Mouse (Mus musculus): ENCODE data around the gene 2310057J18Rik. TPM values are rescaled to one million over a fixed set of nuclear protein-coding genes. Genes with fewer than 3 reads are reported as not detected.
"Not testable (repeated sequence)": the region's sequence is repeated elsewhere in the genome, so short reads cannot be mapped to it uniquely, and the experiment has no call there.

The 2310057J18Rik gene
- not detected in 2 replicates for polyA plus RNA-seq (2014; fragmentation: Nextera tagmentation; extraction: Ambion mirVana)

GRCm38 (mm10) chr10:28986203-28986602 lies at the start of gene 2310057J18Rik:
Gene 2310057J18Rik (minus strand): TSS chr10:28986303.
- no peak within 1 kb of the TSS for H3K27ac ChIP-seq (replicated peaks in 1 of 2; ENCODE audit: control insufficient read depth in 1 of 2, insufficient read depth in 1 of 2, low read depth in 2 of 2, low read length in 2 of 2)
- no peak within 1 kb of the TSS for H3K9ac ChIP-seq (ENCODE audit: low read length)
- no peaks in the 10 kb centered on the region for H3K9me3 ChIP-seq (ENCODE audit: control insufficient read depth, low read length)
- no peak within 1 kb of the TSS for H3K4me3 ChIP-seq (ENCODE audit: control insufficient read depth in 1 of 2, insufficient read depth in 1 of 2, low read depth in 1 of 2, low read length in 2 of 2)
- WGBS, result 80% methylated on average over 3 of the region's 3 CpGs
- no peaks in the 10 kb centered on the region for H3K27me3 ChIP-seq (ENCODE audit: control insufficient read depth, insufficient read depth, low read length)
- no peak for ATAC-seq (ENCODE audit: insufficient number of reproducible peaks, insufficient read depth, low FRiP score, low read depth)
- no peaks in the 10 kb centered on the region for H3K4me1 ChIP-seq (ENCODE audit: control insufficient read depth in 2 of 2, insufficient read depth in 2 of 2, low read length in 2 of 2)
- no peaks in the 10 kb centered on the region for H3K36me3 ChIP-seq (ENCODE audit: control insufficient read depth, insufficient read depth, low read length)
- no peak within 1 kb of the TSS for H3K4me2 ChIP-seq (ENCODE audit: low read length)

GRCm38 (mm10) chr10:29029960-29030359 lies 43.9 kb upstream of the 2310057J18Rik start:
- not testable (repeated sequence) for H3K36me3 ChIP-seq (ENCODE audit: control insufficient read depth, insufficient read depth, low read length); H3K9me3 ChIP-seq (ENCODE audit: control insufficient read depth, low read length); H3K4me3 ChIP-seq (ENCODE audit: control insufficient read depth in 1 of 2, insufficient read depth in 1 of 2, low read depth in 1 of 2, low read length in 2 of 2); ATAC-seq (ENCODE audit: insufficient number of reproducible peaks, insufficient read depth, low FRiP score, low read depth); H3K27ac ChIP-seq (replicated peaks in 1 of 2; ENCODE audit: control insufficient read depth in 1 of 2, insufficient read depth in 1 of 2, low read depth in 2 of 2, low read length in 2 of 2); H3K9ac ChIP-seq (ENCODE audit: low read length); H3K4me2 ChIP-seq (ENCODE audit: low read length); H3K4me1 ChIP-seq (ENCODE audit: control insufficient read depth in 2 of 2, insufficient read depth in 2 of 2, low read length in 2 of 2); H3K27me3 ChIP-seq (ENCODE audit: control insufficient read depth, insufficient read depth, low read length)
- 93% methylated on average over 8 of the region's 20 CpGs for WGBS

- Histone ChIP-seq H3K36me3 (ENCODE audit: control insufficient read depth, insufficient read depth, low read length) (no peaks in the 10 kb centered on the region), H3K4me3 (ENCODE audit: control insufficient read depth in 1 of 2, insufficient read depth in 1 of 2, low read depth in 1 of 2, low read length in 2 of 2) (no peak overlapping the region), H3K4me1 (ENCODE audit: control insufficient read depth in 2 of 2, insufficient read depth in 2 of 2, low read length in 2 of 2) (no peaks in the 10 kb centered on the region), H3K27me3 (ENCODE audit: control insufficient read depth, insufficient read depth, low read length) (no peaks in the 10 kb centered on the region), H3K9me3 (ENCODE audit: control insufficient read depth, low read length) (no peaks in the 10 kb centered on the region), H3K4me2 (ENCODE audit: low read length) (no peak overlapping the region), H3K9ac (ENCODE audit: low read length) (no peak overlapping the region), H3K27ac (replicated peaks in 1 of 2; ENCODE audit: control insufficient read depth in 1 of 2, insufficient read depth in 1 of 2, low read depth in 2 of 2, low read length in 2 of 2) (no peak overlapping the region)
- WGBS, result 80% methylated on average over 7 of the region's 7 CpGs
- no peak for ATAC-seq (ENCODE audit: insufficient number of reproducible peaks, insufficient read depth, low FRiP score, low read depth)
Observed at GRCm38 (mm10) chr10:29019496-29020270, 33.6 kb upstream of the 2310057J18Rik start.

DNA sequence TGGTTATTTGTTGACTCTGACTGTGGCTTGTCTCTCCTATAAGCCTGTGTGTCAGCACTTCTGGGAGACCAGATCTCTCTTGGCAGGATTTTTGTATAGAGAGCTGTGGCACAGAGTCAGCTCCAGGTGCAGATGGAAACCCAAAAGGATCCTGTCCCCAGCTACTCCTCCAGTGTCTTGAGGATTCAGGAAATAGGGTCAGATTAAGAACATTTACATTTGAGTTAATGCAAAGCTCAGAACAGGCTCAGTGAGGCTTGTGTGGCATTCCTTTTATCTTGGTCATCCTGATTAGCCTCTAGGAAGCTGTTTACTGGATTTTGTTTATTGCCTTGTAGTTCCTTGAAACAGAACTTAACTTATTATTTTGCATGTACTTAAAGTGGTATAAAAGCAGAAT lies 11.7 kb upstream of the 2310057J18Rik start:
- no peaks in the 10 kb centered on the region for H3K4me1 ChIP-seq (ENCODE audit: control insufficient read depth in 2 of 2, insufficient read depth in 2 of 2, low read length in 2 of 2)
- H3K9me3 ChIP-seq (ENCODE audit: control insufficient read depth, low read length), result no peaks in the 10 kb centered on the region
- no peaks in the 10 kb centered on the region for H3K36me3 ChIP-seq (ENCODE audit: control insufficient read depth, insufficient read depth, low read length)
- no peak overlapping the region for H3K9ac ChIP-seq (ENCODE audit: low read length)
- no peak overlapping the region for H3K4me2 ChIP-seq (ENCODE audit: low read length)
- no peak for ATAC-seq (ENCODE audit: insufficient number of reproducible peaks, insufficient read depth, low FRiP score, low read depth)
- H3K27me3 ChIP-seq (ENCODE audit: control insufficient read depth, insufficient read depth, low read length), result no peaks in the 10 kb centered on the region
- no peak overlapping the region for H3K27ac ChIP-seq (replicated peaks in 1 of 2; ENCODE audit: control insufficient read depth in 1 of 2, insufficient read depth in 1 of 2, low read depth in 2 of 2, low read length in 2 of 2)
- H3K4me3 ChIP-seq (ENCODE audit: control insufficient read depth in 1 of 2, insufficient read depth in 1 of 2, low read depth in 1 of 2, low read length in 2 of 2), result no peak overlapping the region

DNA sequence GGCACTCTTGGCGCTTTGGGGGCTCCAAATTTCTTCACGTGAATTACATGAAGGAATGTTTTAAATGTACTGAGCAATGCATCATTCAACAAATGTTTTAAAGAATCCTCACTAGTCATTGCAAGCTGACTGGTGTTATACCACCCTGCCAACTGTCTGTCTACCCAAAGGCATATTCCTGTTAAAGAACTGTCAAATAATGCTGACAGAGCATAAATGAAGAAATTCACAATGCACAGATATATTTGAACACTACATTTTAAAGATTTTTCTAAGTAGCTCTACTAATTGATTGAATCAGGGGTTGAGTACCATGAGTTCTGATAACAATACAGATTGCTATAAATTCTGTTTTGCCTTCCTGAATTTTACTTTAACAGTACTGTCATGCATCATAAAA lies 2.9 kb upstream of the 2310057J18Rik start:
- Histone ChIP-seq H3K36me3 (ENCODE audit: control insufficient read depth, insufficient read depth, low read length) (no peaks in the 10 kb centered on the region), H3K27me3 (ENCODE audit: control insufficient read depth, insufficient read depth, low read length) (no peaks in the 10 kb centered on the region)
- 64% methylated on average over 2 of the region's 2 CpGs for WGBS

GRCm38 (mm10) chr10:28968189-28968588 lies 17.9 kb downstream of the 2310057J18Rik start:
- no peak for ATAC-seq (ENCODE audit: insufficient number of reproducible peaks, insufficient read depth, low FRiP score, low read depth)
- Histone ChIP-seq H3K27me3 (ENCODE audit: control insufficient read depth, insufficient read depth, low read length) (no peaks in the 10 kb centered on the region), H3K4me3 (ENCODE audit: control insufficient read depth in 1 of 2, insufficient read depth in 1 of 2, low read depth in 1 of 2, low read length in 2 of 2) (no peak overlapping the region), H3K36me3 (ENCODE audit: control insufficient read depth, insufficient read depth, low read length) (no peaks in the 10 kb centered on the region), H3K9ac (ENCODE audit: low read length) (no peak overlapping the region), H3K27ac (replicated peaks in 1 of 2; ENCODE audit: control insufficient read depth in 1 of 2, insufficient read depth in 1 of 2, low read depth in 2 of 2, low read length in 2 of 2) (no peak overlapping the region), H3K4me1 (ENCODE audit: control insufficient read depth in 2 of 2, insufficient read depth in 2 of 2, low read length in 2 of 2) (no peaks in the 10 kb centered on the region), H3K9me3 (ENCODE audit: control insufficient read depth, low read length) (no peaks in the 10 kb centered on the region), H3K4me2 (ENCODE audit: low read length) (no peak overlapping the region)
- WGBS, result 77% methylated on average over 1 of the region's 1 CpGs

More for the DNA sequence above, 2.9 kb upstream of the 2310057J18Rik start:
- no peaks in the 10 kb centered on the region for H3K9me3 ChIP-seq (ENCODE audit: control insufficient read depth, low read length)
- H3K27ac ChIP-seq (replicated peaks in 1 of 2; ENCODE audit: control insufficient read depth in 1 of 2, insufficient read depth in 1 of 2, low read depth in 2 of 2, low read length in 2 of 2), result no peak overlapping the region
- H3K9ac ChIP-seq (ENCODE audit: low read length), result no peak overlapping the region
- no peak overlapping the region for H3K4me3 ChIP-seq (ENCODE audit: control insufficient read depth in 1 of 2, insufficient read depth in 1 of 2, low read depth in 1 of 2, low read length in 2 of 2)
- no peaks in the 10 kb centered on the region for H3K4me1 ChIP-seq (ENCODE audit: control insufficient read depth in 2 of 2, insufficient read depth in 2 of 2, low read length in 2 of 2)
- ATAC-seq (ENCODE audit: insufficient number of reproducible peaks, insufficient read depth, low FRiP score, low read depth), result no peak
- H3K4me2 ChIP-seq (ENCODE audit: low read length), result no peak overlapping the region

DNA sequence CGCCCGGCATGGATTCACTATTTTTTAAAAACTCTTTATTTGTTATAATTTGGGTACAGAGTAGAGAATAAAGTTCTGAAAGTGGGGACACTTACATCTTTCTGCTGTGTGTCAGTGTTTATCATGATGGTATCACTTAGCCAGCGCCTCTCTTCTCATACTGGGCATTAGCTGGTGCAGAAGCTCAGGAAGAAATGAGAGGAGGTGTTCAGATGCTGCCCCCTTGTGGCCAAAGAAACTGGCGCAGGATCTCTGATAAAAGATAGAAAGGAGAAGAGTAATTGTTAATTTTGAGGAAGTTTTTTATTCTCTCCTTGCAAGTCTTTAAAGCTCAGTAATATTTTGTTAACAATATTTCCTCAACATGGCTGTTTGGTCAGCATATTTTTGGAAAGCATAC lies 31.0 kb downstream of the 2310057J18Rik start:
- WGBS, result 47% methylated on average over 4 of the region's 4 CpGs
- no peak overlapping the region for H3K9ac ChIP-seq (ENCODE audit: low read length)
- no peaks in the 10 kb centered on the region for H3K36me3 ChIP-seq (ENCODE audit: control insufficient read depth, insufficient read depth, low read length)
- no peak for ATAC-seq (ENCODE audit: insufficient number of reproducible peaks, insufficient read depth, low FRiP score, low read depth)
- H3K4me3 ChIP-seq (ENCODE audit: control insufficient read depth in 1 of 2, insufficient read depth in 1 of 2, low read depth in 1 of 2, low read length in 2 of 2), result no peak overlapping the region
- H3K4me2 ChIP-seq (ENCODE audit: low read length), result no peak overlapping the region
- no peak overlapping the region for H3K27ac ChIP-seq (replicated peaks in 1 of 2; ENCODE audit: control insufficient read depth in 1 of 2, insufficient read depth in 1 of 2, low read depth in 2 of 2, low read length in 2 of 2)
- no peaks in the 10 kb centered on the region for H3K27me3 ChIP-seq (ENCODE audit: control insufficient read depth, insufficient read depth, low read length)
- H3K4me1 ChIP-seq (ENCODE audit: control insufficient read depth in 2 of 2, insufficient read depth in 2 of 2, low read length in 2 of 2), result no peaks in the 10 kb centered on the region
- no peaks in the 10 kb centered on the region for H3K9me3 ChIP-seq (ENCODE audit: control insufficient read depth, low read length)

- Histone ChIP-seq H3K9ac (ENCODE audit: low read length) (no peak overlapping the region), H3K27ac (replicated peaks in 1 of 2; ENCODE audit: control insufficient read depth in 1 of 2, insufficient read depth in 1 of 2, low read depth in 2 of 2, low read length in 2 of 2) (no peak overlapping the region), H3K4me3 (ENCODE audit: control insufficient read depth in 1 of 2, insufficient read depth in 1 of 2, low read depth in 1 of 2, low read length in 2 of 2) (no peak overlapping the region), H3K9me3 (ENCODE audit: control insufficient read depth, low read length) (no peaks in the 10 kb centered on the region), H3K4me1 (ENCODE audit: control insufficient read depth in 2 of 2, insufficient read depth in 2 of 2, low read length in 2 of 2) (no peaks in the 10 kb centered on the region), H3K4me2 (ENCODE audit: low read length) (peak overlapping the region; percentile 38), H3K27me3 (ENCODE audit: control insufficient read depth, insufficient read depth, low read length) (no peaks in the 10 kb centered on the region), H3K36me3 (ENCODE audit: control insufficient read depth, insufficient read depth, low read length) (no peaks in the 10 kb centered on the region)
- no peak for ATAC-seq (ENCODE audit: insufficient number of reproducible peaks, insufficient read depth, low FRiP score, low read depth)
- 55% methylated on average over 4 of the region's 4 CpGs for WGBS
Observed at GRCm38 (mm10) chr10:28954515-28954914, 31.6 kb downstream of the 2310057J18Rik start.

Measured in heart, embryonic 14.5 days (tissue).